In the genomic region with DNA sequence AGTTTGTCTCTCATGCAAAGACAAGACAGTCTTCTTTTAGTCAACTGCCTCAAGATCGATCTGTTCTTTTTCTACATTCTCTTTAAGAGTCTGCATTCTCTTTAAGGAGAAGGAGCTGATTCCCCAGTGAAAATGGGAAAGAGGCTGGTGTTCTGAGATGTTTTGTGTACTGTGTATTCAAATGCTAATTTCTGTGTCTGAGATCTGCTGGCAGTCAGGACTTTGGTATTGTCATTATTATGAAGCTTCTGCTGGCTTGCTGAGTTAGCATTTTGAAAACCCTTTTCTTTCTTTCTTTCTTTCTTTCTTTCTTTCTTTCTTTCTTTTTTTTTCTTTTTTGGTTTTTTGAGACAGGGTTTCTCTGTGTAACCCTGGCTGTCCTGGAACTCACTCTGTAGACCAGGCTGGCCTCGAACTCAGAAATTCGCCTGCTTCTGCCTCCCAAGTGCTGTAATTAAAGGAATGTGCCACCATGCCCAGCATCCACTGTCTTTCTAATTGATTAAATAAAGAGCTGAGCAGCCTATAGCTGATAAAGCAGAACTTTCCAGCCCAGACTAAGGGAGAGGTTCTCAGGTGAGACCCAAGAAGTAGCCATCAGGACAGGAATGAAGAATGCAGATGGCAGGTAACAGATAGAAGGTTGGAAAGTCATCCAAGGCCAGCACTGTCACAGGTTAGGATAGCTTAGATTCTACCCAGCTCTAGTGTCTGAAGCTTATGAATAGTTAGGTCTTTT, we compare ENCODE assay signal across 25 mouse cellular contexts.
DNase-seq lines count a peak whose midpoint lies in the region; ATAC-seq and TF ChIP-seq lines count a peak whose summit lies in the region.
"Had no signal": no experiment of that assay in that cellular context is flagged by ENCODE, and none has a peak within 500 bp of the region (broad histone marks: within the 10 kb centered on the region; RNA-seq: fewer than 3 reads in every experiment).

No protein-coding gene starts in this region.

- ATAC-seq in hindbrain, embryonic 11.5 days (ENCODE audit: low FRiP score), result peak; percentile 63
- no peak for ATAC-seq in hindbrain, embryonic 16.5 days
- ATAC-seq: inflammation-experienced regulatory T-cells, adult 6 months; liver, postnatal 0 days; lung, postnatal 0 days had no signal

- TF ChIP-seq CTCF in ES-Bruce4 (IDR thresholded peaks at IDR 0.05; ENCODE audit: low read depth, low read length), result no peak

- peak; percentile 9 for DNase-seq in embryo, embryonic 10 days (ENCODE audit: low spot score)
- DNase-seq in embryo, embryonic 9.5 days (ENCODE audit: extremely low spot score), result no peak
- peak; percentile 14 for DNase-seq in hindbrain, embryonic 11.5 days (ENCODE audit: low spot score)
- DNase-seq in brain, adult 2 months (ENCODE audit: low read depth, low spot score), result peak; percentile 1
- DNase-seq in lung, postnatal 4 days, result no peak
- no peak for DNase-seq in thymus, postnatal 0 days (ENCODE audit: low spot score)
- DNase-seq: cerebellum, adult 18-20 months; cerebellum, postnatal 14 days; gastrocnemius, postnatal 14 days; heart, adult 11 months; kidney, adult 18-20 months; kidney, postnatal 4 days; liver, postnatal 0 days; thymus, adult 2 months had no signal

- no peaks in the 10 kb centered on the region for H3K4me1 ChIP-seq in hindbrain, embryonic 11.5 days (replicated peaks; ENCODE audit: control insufficient read depth, insufficient read depth, low read length)
- no peaks in the 10 kb centered on the region for H3K4me1 ChIP-seq in hindbrain, embryonic 16.5 days (ENCODE audit: control insufficient read depth, insufficient read depth, low read depth, low read length)
- H3K4me1 ChIP-seq in ES-Bruce4 (ENCODE audit: control insufficient read depth, insufficient read depth, low read length), result no peaks in the 10 kb centered on the region
- H3K4me1 ChIP-seq: embryonic facial prominence, embryonic 15.5 days; hindbrain, embryonic 12.5 days; limb, embryonic 12.5 days; stomach, embryonic 15.5 days had no signal

- WGBS in hindbrain, embryonic 11.5 days, result 50% methylated on average over 3 of the region's 3 CpGs
- WGBS in hindbrain, embryonic 16.5 days, result 36% methylated on average over 3 of the region's 3 CpGs

- no peaks in the 10 kb centered on the region for H3K9me3 ChIP-seq in hindbrain, embryonic 11.5 days (ENCODE audit: control insufficient read depth, low read length)
- peaks cover 3% of the 10 kb centered on the region for H3K9me3 ChIP-seq in hindbrain, embryonic 16.5 days (ENCODE audit: control insufficient read depth, low read length)
- H3K9me3 ChIP-seq in ES-Bruce4 (replicated peaks; ENCODE audit: control insufficient read depth, insufficient read depth, low read length, poor library complexity, severe bottlenecking), result peaks cover 17% of the 10 kb centered on the region
- H3K9me3 ChIP-seq: embryonic facial prominence, embryonic 15.5 days; limb, embryonic 12.5 days; stomach, embryonic 15.5 days had no signal

- no peaks in the 10 kb centered on the region for H3K36me3 ChIP-seq in hindbrain, embryonic 11.5 days (ENCODE audit: control insufficient read depth, insufficient read depth, low read length)
- H3K36me3 ChIP-seq in hindbrain, embryonic 16.5 days (ENCODE audit: control insufficient read depth, insufficient read depth, low read length), result no peaks in the 10 kb centered on the region
- no peaks in the 10 kb centered on the region; the same call in 1 of the 2 replicates for H3K36me3 ChIP-seq in ES-Bruce4 (ENCODE audit: control insufficient read depth, insufficient read depth, low read length, poor library complexity, severe bottlenecking)
- H3K36me3 ChIP-seq: embryonic facial prominence, embryonic 15.5 days; G1E; hindbrain, embryonic 12.5 days; limb, embryonic 12.5 days; stomach, embryonic 15.5 days had no signal

- no peak overlapping the region for H3K9ac ChIP-seq in hindbrain, embryonic 11.5 days (ENCODE audit: low read depth, low read length)
- H3K9ac ChIP-seq in hindbrain, embryonic 16.5 days (ENCODE audit: low read depth, low read length), result no peak overlapping the region
- no peak overlapping the region for H3K9ac ChIP-seq in ES-Bruce4 (ENCODE audit: low read depth, poor library complexity, severe bottlenecking)
- H3K9ac ChIP-seq: embryonic facial prominence, embryonic 15.5 days; hindbrain, embryonic 12.5 days; limb, embryonic 12.5 days; liver, postnatal 0 days; stomach, embryonic 15.5 days had no signal

- H3K4me2 ChIP-seq in hindbrain, embryonic 11.5 days (replicated peaks; ENCODE audit: low read depth, low read length), result no peak overlapping the region
- H3K4me2 ChIP-seq in hindbrain, embryonic 16.5 days (ENCODE audit: low read length), result no peak overlapping the region
- H3K4me2 ChIP-seq: embryonic facial prominence, embryonic 15.5 days; heart, embryonic 11.5 days; hindbrain, embryonic 12.5 days; limb, embryonic 12.5 days; liver, embryonic 11.5 days; stomach, embryonic 15.5 days had no signal

- TF ChIP-seq EP300 in ES-Bruce4 (IDR thresholded peaks at IDR 0.05; ENCODE audit: insufficient read depth, low read depth, low read length), result 0 out of 2 replicates have a peak, but pooled peaks have one; percentile 53

- no peak overlapping the region for H3K4me3 ChIP-seq in hindbrain, embryonic 11.5 days (ENCODE audit: low read depth, low read length)
- no peak overlapping the region for H3K4me3 ChIP-seq in hindbrain, embryonic 16.5 days (ENCODE audit: low read length)
- no peak overlapping the region for H3K4me3 ChIP-seq in ES-Bruce4 (ENCODE audit: low read depth, low read length)
- H3K4me3 ChIP-seq: embryonic facial prominence, embryonic 15.5 days; hindbrain, embryonic 12.5 days; limb, embryonic 12.5 days; stomach, embryonic 15.5 days had no signal

- H3K27me3 ChIP-seq in hindbrain, embryonic 11.5 days (ENCODE audit: control insufficient read depth, insufficient read depth, low read length), result no peaks in the 10 kb centered on the region
- no peaks in the 10 kb centered on the region for H3K27me3 ChIP-seq in hindbrain, embryonic 16.5 days (replicated peaks; ENCODE audit: control insufficient read depth, insufficient read depth, low read length)
- H3K27me3 ChIP-seq in ES-Bruce4 (ENCODE audit: control insufficient read depth, insufficient read depth, low read length, poor library complexity, severe bottlenecking), result no peaks in the 10 kb centered on the region
- H3K27me3 ChIP-seq: embryonic facial prominence, embryonic 15.5 days; hindbrain, embryonic 12.5 days; limb, embryonic 12.5 days; stomach, embryonic 15.5 days had no signal

- no peak overlapping the region for H3K27ac ChIP-seq in hindbrain, embryonic 11.5 days (ENCODE audit: low read depth, low read length)
- no peak overlapping the region for H3K27ac ChIP-seq in hindbrain, embryonic 16.5 days (ENCODE audit: low read depth, low read length)
- H3K27ac ChIP-seq in ES-Bruce4 (ENCODE audit: insufficient read depth, low read length), result peak overlapping the region; percentile 97
- H3K27ac ChIP-seq: embryonic facial prominence, embryonic 15.5 days; hindbrain, embryonic 12.5 days; limb, embryonic 12.5 days; stomach, embryonic 15.5 days had no signal

- TF ChIP-seq POLR2A in ES-Bruce4 (IDR thresholded peaks at IDR 0.05; ENCODE audit: insufficient read depth, low read length), result no peak

Comparison
In these comparisons a context has a peak if more than half of its experiments do, and no peak if none do; other contexts are left out.
1. DNase-seq: peak in embryo, embryonic 10 days (single experiment), hindbrain, embryonic 11.5 days (single experiment) and brain, adult 2 months (single experiment); none in embryo, embryonic 9.5 days (single experiment), lung, postnatal 4 days (0 of 2) and thymus, postnatal 0 days (single experiment).